Mouse (Mus musculus): ENCODE results near the gene Ets1. TPM values are rescaled to one million over a fixed set of nuclear protein-coding genes. Genes with fewer than 3 reads are reported as not detected.

Ets1 gene
- polyA plus RNA-seq, 1 experiment = 34.5 TPM

DNA sequence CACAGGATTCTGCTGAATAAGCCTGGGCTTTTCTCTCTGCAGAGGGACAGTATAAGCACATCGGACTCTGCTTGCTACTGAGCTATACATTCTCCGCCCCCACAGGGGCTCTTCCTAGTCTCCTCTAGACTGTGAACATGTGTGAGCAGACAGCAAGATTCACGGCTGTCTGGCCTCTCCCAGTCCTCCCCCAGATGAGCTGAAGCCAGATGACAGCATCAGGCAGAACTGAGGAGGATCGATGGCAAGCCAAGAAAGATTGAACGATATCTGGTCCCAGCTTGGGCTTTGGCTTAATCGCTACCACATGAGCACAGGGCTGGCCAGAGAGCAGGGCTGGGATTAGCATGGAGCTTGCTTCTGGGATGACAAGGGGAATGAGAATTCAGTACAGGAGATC lies 155.7 kb downstream of the Ets1 start:
- 81% methylated on average over 6 of the region's 6 CpGs for WGBS
- no peak overlapping the region for H3K27ac ChIP-seq (ENCODE audit: control insufficient read depth, insufficient read depth, low read depth, low read length, poor library complexity)
- no peaks in the 10 kb centered on the region; the same call in 1 of the 2 replicates for H3K4me1 ChIP-seq (ENCODE audit: control insufficient read depth, insufficient read depth, low read length)
- no peak for TF ChIP-seq CTCF (IDR thresholded peaks at IDR 0.05; ENCODE audit: control insufficient read depth, insufficient read depth, low read length)
- no peak for TF ChIP-seq POLR2A (IDR thresholded peaks at IDR 0.05; ENCODE audit: borderline replicate concordance, control insufficient read depth, low read depth, low read length)
- H3K4me3 ChIP-seq (replicated peaks; ENCODE audit: control insufficient read depth, low read depth, low read length) = no peak overlapping the region

DNA sequence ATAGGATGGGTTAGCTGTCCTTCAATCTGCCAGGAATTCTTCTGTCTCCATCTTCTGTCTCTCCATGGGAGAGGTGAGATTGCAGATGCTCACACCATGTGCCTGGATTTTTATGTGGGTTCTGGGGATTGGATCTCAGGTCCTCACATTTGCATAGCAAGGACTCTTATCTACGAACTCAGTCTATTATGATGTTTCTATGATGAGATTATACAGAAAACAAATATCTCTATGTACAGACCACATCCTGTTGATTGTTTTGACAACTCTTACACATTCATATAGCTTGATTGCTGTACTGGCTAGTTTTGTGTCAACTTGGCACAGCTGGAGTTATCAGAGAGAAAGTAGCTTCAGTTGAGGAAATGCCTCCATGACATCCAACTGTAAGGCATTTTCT lies 162.2 kb downstream of the Ets1 start:
- no peak overlapping the region for H3K27ac ChIP-seq (ENCODE audit: control insufficient read depth, insufficient read depth, low read depth, low read length, poor library complexity)
- TF ChIP-seq CTCF (IDR thresholded peaks at IDR 0.05; ENCODE audit: control insufficient read depth, insufficient read depth, low read length) = no peak
- TF ChIP-seq POLR2A (IDR thresholded peaks at IDR 0.05; ENCODE audit: borderline replicate concordance, control insufficient read depth, low read depth, low read length) = no peak
- H3K4me3 ChIP-seq (replicated peaks; ENCODE audit: control insufficient read depth, low read depth, low read length) = no peak overlapping the region
- WGBS = 80% methylated on average over 1 of the region's 1 CpGs
- H3K4me1 ChIP-seq (ENCODE audit: control insufficient read depth, insufficient read depth, low read length) = no peaks in the 10 kb centered on the region

DNA sequence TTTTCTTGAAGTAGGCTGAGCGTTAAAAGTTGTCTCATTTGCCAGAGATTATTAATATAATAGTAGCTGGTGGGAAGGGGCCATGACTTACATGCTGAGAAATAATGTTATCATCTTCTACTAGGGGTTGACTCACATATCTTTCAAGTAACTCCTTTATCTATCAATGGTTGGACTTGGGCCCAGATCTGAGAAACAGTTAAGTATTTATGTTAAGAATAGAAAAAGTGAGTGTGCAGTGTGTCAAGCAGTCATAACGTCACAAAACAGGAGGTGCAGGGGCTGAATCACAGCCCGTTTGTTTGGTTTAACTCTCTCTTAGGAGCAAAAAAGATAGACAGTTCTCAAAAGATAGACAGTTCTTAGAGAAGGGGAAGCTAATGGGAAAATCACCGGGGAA lies 170.1 kb downstream of the Ets1 start:
- Histone ChIP-seq H3K27ac (ENCODE audit: control insufficient read depth, insufficient read depth, low read depth, low read length, poor library complexity) (no peak overlapping the region), H3K4me3 (replicated peaks; ENCODE audit: control insufficient read depth, low read depth, low read length) (no peak overlapping the region), H3K4me1 (ENCODE audit: control insufficient read depth, insufficient read depth, low read length) (no peaks in the 10 kb centered on the region)
- 78% methylated on average over 4 of the region's 4 CpGs for WGBS
- TF ChIP-seq CTCF (IDR thresholded peaks at IDR 0.05; ENCODE audit: control insufficient read depth, insufficient read depth, low read length) = no peak
- no peak for TF ChIP-seq POLR2A (IDR thresholded peaks at IDR 0.05; ENCODE audit: borderline replicate concordance, control insufficient read depth, low read depth, low read length)

Other genes with a start within 250 kb of the Ets1 start
- 17.4 and 33.9 TPM in 2 replicates for gene Fli1, start 93.4 kb upstream of the Ets1 start, polyA plus RNA-seq (2011; ENCODE audit: insufficient read depth, insufficient read length, low replicate concordance, missing spikeins)

All from bone marrow, adult 2 months (tissue).